Comparison of ENCODE assay signal across 39 mouse cellular contexts in the genomic region with DNA sequence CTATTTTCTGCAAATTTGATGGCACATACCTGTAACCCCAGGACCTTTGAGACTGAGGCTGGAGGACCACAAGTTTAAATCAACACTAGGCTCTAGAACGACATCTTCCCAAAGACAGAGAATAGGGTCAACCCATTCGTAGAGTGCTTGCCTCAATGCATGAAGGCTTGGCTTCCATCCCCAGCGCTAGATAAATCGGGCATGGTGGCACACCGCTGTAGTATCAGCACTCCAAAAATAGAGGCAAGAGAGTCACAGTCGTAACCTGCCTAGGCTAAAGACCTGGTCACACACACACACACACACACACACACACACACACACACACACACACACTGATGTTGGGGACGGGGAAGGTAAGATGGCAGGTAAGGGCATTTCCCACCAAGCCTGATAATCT. TPM values are rescaled to one million over a fixed set of nuclear protein-coding genes. Genes with fewer than 3 reads are reported as not detected.
"Had no signal": no experiment of that assay in that cellular context is flagged by ENCODE, and none has a peak within 500 bp of the region (broad histone marks: within the 10 kb centered on the region; RNA-seq: fewer than 3 reads in every experiment).

No protein-coding gene starts in this region.

- H3K4me3 ChIP-seq: limb, embryonic 10.5 days; limb, embryonic 12.5 days; limb, embryonic 13.5 days; limb, embryonic 15.5 days; liver, embryonic 12.5 days; liver, embryonic 13.5 days; liver, embryonic 15.5 days; lung, embryonic 15.5 days; megakaryocyte, embryonic 14.5 days; midbrain, embryonic 10.5 days; midbrain, embryonic 12.5 days; midbrain, embryonic 13.5 days; midbrain, embryonic 15.5 days; myocyte; neural tube, embryonic 12.5 days had no signal

- H3K4me2 ChIP-seq: limb, embryonic 12.5 days; limb, embryonic 13.5 days; limb, embryonic 15.5 days; liver, embryonic 11.5 days; liver, embryonic 12.5 days; liver, embryonic 13.5 days; liver, embryonic 15.5 days; lung, embryonic 14.5 days; lung, embryonic 15.5 days; midbrain, embryonic 11.5 days; midbrain, embryonic 12.5 days; midbrain, embryonic 13.5 days; midbrain, embryonic 15.5 days; neural tube, embryonic 12.5 days had no signal

- H3K9ac ChIP-seq: limb, embryonic 12.5 days; limb, embryonic 13.5 days; limb, embryonic 15.5 days; liver, embryonic 12.5 days; liver, embryonic 13.5 days; liver, embryonic 14.5 days; liver, embryonic 15.5 days; liver, postnatal 0 days; lung, embryonic 14.5 days; lung, embryonic 15.5 days; midbrain, embryonic 12.5 days; midbrain, embryonic 13.5 days; midbrain, embryonic 15.5 days; neural tube, embryonic 12.5 days had no signal

- H3K36me3 ChIP-seq: limb, embryonic 10.5 days; liver, embryonic 12.5 days; liver, embryonic 13.5 days; liver, embryonic 15.5 days; lung, embryonic 15.5 days; midbrain, embryonic 10.5 days; midbrain, embryonic 12.5 days; midbrain, embryonic 13.5 days; midbrain, embryonic 15.5 days; neural tube, embryonic 12.5 days had no signal

- H3K27ac ChIP-seq: limb, embryonic 10.5 days; limb, embryonic 12.5 days; limb, embryonic 13.5 days; limb, embryonic 15.5 days; liver, embryonic 12.5 days; liver, embryonic 13.5 days; liver, embryonic 14.5 days; liver, embryonic 15.5 days; lung, embryonic 15.5 days; macrophage; midbrain, embryonic 10.5 days; midbrain, embryonic 12.5 days; midbrain, embryonic 13.5 days; midbrain, embryonic 15.5 days; neural tube, embryonic 12.5 days had no signal

- ATAC-seq: liver, embryonic 12.5 days; liver, postnatal 0 days; lung, postnatal 0 days; midbrain, embryonic 13.5 days; midbrain, embryonic 15.5 days; midbrain, embryonic 16.5 days had no signal

- DNase-seq: left cerebral cortex, postnatal 4 days; liver; liver, embryonic 13.5 days; liver, postnatal 0 days; lung, adult 18-20 months; lung, adult 2 months; lung, embryonic 14.5 days; lung, postnatal 10 days; lung, postnatal 14 days; lung, postnatal 36 days; lung, postnatal 4 days; midbrain, embryonic 14.5 days had no signal

- H3K9me3 ChIP-seq: limb, embryonic 10.5 days; limb, embryonic 12.5 days; limb, embryonic 13.5 days; limb, embryonic 15.5 days; liver, embryonic 12.5 days; liver, embryonic 13.5 days; liver, embryonic 15.5 days; lung, embryonic 15.5 days; megakaryocyte, embryonic 14.5 days; midbrain, embryonic 10.5 days; midbrain, embryonic 12.5 days; midbrain, embryonic 13.5 days; midbrain, embryonic 15.5 days; neural tube, embryonic 12.5 days had no signal

RNA-seq across cellular contexts. Expression of gene Htr6, which starts 4.9 kb away (rescaled TPM):
- total RNA-seq: liver, adult 2 months; megakaryocyte progenitor cell, adult 5-6 weeks; megakaryocyte, adult 5-6 weeks; megakaryocyte-erythroid progenitor cell, adult 5-6 weeks; monocyte, adult 5-6 weeks had no signal
- polyA plus RNA-seq: limb, embryonic 10.5 days; liver, adult 2 months; liver, embryonic 11.5 days; liver, embryonic 12.5 days; liver, embryonic 13.5 days; liver, embryonic 14.5 days; liver, embryonic 15.5 days; liver, embryonic 16.5 days; liver, postnatal 0 days; lung, embryonic 14.5 days; lung, embryonic 15.5 days; lung, embryonic 16.5 days; lung, postnatal 0 days; macrophage; midbrain, embryonic 10.5 days; midbrain, embryonic 11.5 days; midbrain, embryonic 12.5 days; neural tube, embryonic 12.5 days had no signal

RNA-seq across cellular contexts. Expression of gene Nbl1, which starts 12.5 kb away (rescaled TPM):
- total RNA-seq: megakaryocyte progenitor cell, adult 5-6 weeks; megakaryocyte-erythroid progenitor cell, adult 5-6 weeks; monocyte, adult 5-6 weeks had no signal
